Mouse (Mus musculus) heart, adult 2 months (tissue): ENCODE results near the gene H2-T3.

Experiments used
- CTCF ChIP-seq: fragments of 200-600 bp; IDR thresholded peaks from 2 replicates; pipeline ENCODE4 v1.8.1; 2022; ENCODE audit warnings: antibody characterized with exemption, mild to moderate bottlenecking, moderate library complexity
- EP300 ChIP-seq: fragments of 200-500 bp; IDR thresholded peaks from 2 replicates; pipeline ENCODE4 v1.6.1; 2011; ENCODE audit warnings: low read depth, low read length, control low read depth; ENCODE audit not compliant: insufficient read depth

GRCm38 (mm10) chr17:36233572-36233971 is 43.5 kb upstream of the H2-T3 start:
- no peak for TF ChIP-seq CTCF
- no peak for TF ChIP-seq EP300
